Mouse (Mus musculus) hindbrain, embryonic 13.5 days (tissue): ENCODE measurements around the gene Olfr576. TPM values are rescaled to one million over a fixed set of nuclear protein-coding genes. Genes with fewer than 3 reads are reported as not detected.

Experiments
- ATAC-seq: fragments of 200-750 bp; cut with Nextera tagmentation; 2 replicates; pipeline ENCODE4 v1.8.0; 2017; ENCODE audit warnings: moderate TSS enrichment; ENCODE audit not compliant: low FRiP score
- H3K27ac ChIP-seq: fragments of 300-500 bp; sonication (generic); 2 replicates; pipeline ENCODE4 v1.5.1; 2015; ENCODE audit warnings: inconsistent platforms, mild to moderate bottlenecking, moderate library complexity
- H3K27me3 ChIP-seq: fragments of 300-500 bp; sonication (generic); 2 replicates; pipeline ENCODE4 v1.6.1; 2015; ENCODE audit warnings: mild to moderate bottlenecking, inconsistent platforms
- H3K36me3 ChIP-seq: fragments of 300-500 bp; sonication (generic); 2 replicates; pipeline ENCODE4 v1.6.1; 2015; ENCODE audit warnings: mild to moderate bottlenecking, inconsistent platforms
- H3K4me1 ChIP-seq: fragments of 300-500 bp; sonication (generic); replicated peaks from 2 replicates; pipeline ENCODE4 v1.6.1; 2015; ENCODE audit warnings: inconsistent platforms
- H3K4me2 ChIP-seq: fragments of 300-500 bp; sonication (generic); 2 replicates; pipeline ENCODE4 v1.6.1; 2015; ENCODE audit warnings: inconsistent platforms, mild to moderate bottlenecking, moderate library complexity
- H3K4me3 ChIP-seq: fragments of 300-500 bp; sonication (generic); 2 replicates; pipeline ENCODE4 v1.5.1; 2015; ENCODE audit warnings: mild to moderate bottlenecking, inconsistent platforms
- H3K9ac ChIP-seq: fragments of 300-500 bp; sonication (generic); 2 replicates; pipeline ENCODE4 v1.6.1; 2015; ENCODE audit warnings: mild to moderate bottlenecking, inconsistent platforms
- H3K9me3 ChIP-seq: fragments of 300-500 bp; sonication (generic); 2 replicates; pipeline ENCODE4 v1.6.1; 2016; ENCODE audit warnings: inconsistent platforms
- WGBS: fragments of 180-500 bp; shearing (Covaris S2); methylation state at CpG from one replicate; pipeline ENCODE4 v1.1.7; 2015; 5-methylcytosine and 5-hydroxymethylcytosine counted together
- polyA plus RNA-seq: library from polyadenylated mRNA; unstranded; fragments of >200 nt; fragmentation: Nextera tagmentation; extraction: Ambion mirVana; gene quantifications from 2 replicates; pipeline ENCODE4 v1.2.1, GENCODE M21; 2015

Olfr576 gene
- polyA plus RNA-seq, result not detected in 2 replicates

- no peak within 1 kb of the TSS for H3K27ac ChIP-seq
- H3K4me1 ChIP-seq, result no peaks in the 10 kb centered on the region
- H3K36me3 ChIP-seq, result no peaks in the 10 kb centered on the region
- H3K9me3 ChIP-seq, result no peaks in the 10 kb centered on the region
- ATAC-seq, result no peak
- no peak within 1 kb of the TSS for H3K4me2 ChIP-seq
- no peak within 1 kb of the TSS for H3K9ac ChIP-seq
- H3K4me3 ChIP-seq, result no peak within 1 kb of the TSS
- no peaks in the 10 kb centered on the region for H3K27me3 ChIP-seq
- 65% methylated on average over 2 of the region's 2 CpGs for WGBS
Measured at GRCm38 (mm10) chr7:102962360-102962759, at the start of gene Olfr576. TSS of gene Olfr576 (plus strand) at chr7:102962660.

GRCm38 (mm10) chr7:102915261-102915660, 47.2 kb upstream of the Olfr576 start:
- ATAC-seq, result no peak

GRCm38 (mm10) chr7:102916405-102916804, 46.1 kb upstream of the Olfr576 start:
- Histone ChIP-seq H3K9me3 (no peaks in the 10 kb centered on the region), H3K4me3 (no peak overlapping the region), H3K4me1 (no peaks in the 10 kb centered on the region), H3K9ac (no peak overlapping the region), H3K27me3 (no peaks in the 10 kb centered on the region), H3K36me3 (no peaks in the 10 kb centered on the region), H3K27ac (no peak overlapping the region), H3K4me2 (no peak overlapping the region)
- no peak for ATAC-seq
- WGBS, result 88% methylated on average over 5 of the region's 5 CpGs

More at GRCm38 (mm10) chr7:102915261-102915660, 47.2 kb upstream of the Olfr576 start:
- no peak overlapping the region for H3K9ac ChIP-seq
- H3K4me3 ChIP-seq, result no peak overlapping the region
- no peaks in the 10 kb centered on the region for H3K9me3 ChIP-seq
- 47% methylated on average over 1 of the region's 1 CpGs for WGBS
- H3K36me3 ChIP-seq, result no peaks in the 10 kb centered on the region
- H3K4me2 ChIP-seq, result no peak overlapping the region
- no peak overlapping the region for H3K27ac ChIP-seq
- H3K4me1 ChIP-seq, result no peaks in the 10 kb centered on the region
- H3K27me3 ChIP-seq, result no peaks in the 10 kb centered on the region

GRCm38 (mm10) chr7:102917032-102917875, 45.2 kb upstream of the Olfr576 start, which contains the start of gene Olfr571:
TSS of gene Olfr571 (minus strand) at chr7:102917536.
- ATAC-seq, result no peak
- 62% methylated on average over 4 of the region's 4 CpGs for WGBS
- H3K27ac ChIP-seq, result no peak within 1 kb of the TSS

GRCm38 (mm10) chr7:102919632-102920031, 42.8 kb upstream of the Olfr576 start:
- no peak overlapping the region for H3K4me2 ChIP-seq
- no peak overlapping the region for H3K9ac ChIP-seq
- ATAC-seq, result peak; percentile 76
- no peaks in the 10 kb centered on the region for H3K9me3 ChIP-seq
- H3K27me3 ChIP-seq, result no peaks in the 10 kb centered on the region
- H3K27ac ChIP-seq, result no peak overlapping the region
- 17% methylated on average over 1 of the region's 1 CpGs for WGBS
- H3K36me3 ChIP-seq, result no peaks in the 10 kb centered on the region
- no peak overlapping the region for H3K4me3 ChIP-seq
- no peaks in the 10 kb centered on the region for H3K4me1 ChIP-seq

More at GRCm38 (mm10) chr7:102917032-102917875, 45.2 kb upstream of the Olfr576 start, which contains the start of gene Olfr571:
- no peaks in the 10 kb centered on the region for H3K36me3 ChIP-seq
- no peak within 1 kb of the TSS for H3K4me3 ChIP-seq
- H3K9me3 ChIP-seq, result no peaks in the 10 kb centered on the region
- no peak within 1 kb of the TSS for H3K4me2 ChIP-seq
- no peaks in the 10 kb centered on the region for H3K27me3 ChIP-seq
- H3K4me1 ChIP-seq, result no peaks in the 10 kb centered on the region
- H3K9ac ChIP-seq, result no peak within 1 kb of the TSS

GRCm38 (mm10) chr7:102924109-102924508, 38.4 kb upstream of the Olfr576 start, which contains the start of gene Olfr572:
TSS of gene Olfr572 (plus strand) at chr7:102924409.
- H3K27ac ChIP-seq, result no peak within 1 kb of the TSS
- no peaks in the 10 kb centered on the region for H3K4me1 ChIP-seq
- WGBS, result 75% methylated on average over 1 of the region's 1 CpGs
- H3K4me3 ChIP-seq, result no peak within 1 kb of the TSS
- no peaks in the 10 kb centered on the region for H3K36me3 ChIP-seq
- no peaks in the 10 kb centered on the region for H3K9me3 ChIP-seq
- H3K4me2 ChIP-seq, result no peak within 1 kb of the TSS
- no peak for ATAC-seq
- no peaks in the 10 kb centered on the region for H3K27me3 ChIP-seq
- H3K9ac ChIP-seq, result no peak within 1 kb of the TSS

- Histone ChIP-seq H3K27ac (no peak overlapping the region), H3K4me2 (no peak overlapping the region), H3K9me3 (no peaks in the 10 kb centered on the region), H3K36me3 (no peaks in the 10 kb centered on the region), H3K9ac (no peak overlapping the region), H3K27me3 (no peaks in the 10 kb centered on the region), H3K4me3 (no peak overlapping the region), H3K4me1 (no peaks in the 10 kb centered on the region)
- 82% methylated on average over 3 of the region's 3 CpGs for WGBS
- no peak for ATAC-seq
Measured at GRCm38 (mm10) chr7:102927105-102927504, 35.4 kb upstream of the Olfr576 start.

- Histone ChIP-seq H3K4me2 (no peak within 1 kb of the TSS), H3K36me3 (no peaks in the 10 kb centered on the region), H3K27ac (no peak within 1 kb of the TSS), H3K27me3 (no peaks in the 10 kb centered on the region), H3K4me1 (no peaks in the 10 kb centered on the region), H3K9ac (no peak within 1 kb of the TSS), H3K9me3 (no peaks in the 10 kb centered on the region), H3K4me3 (no peak within 1 kb of the TSS)
- ATAC-seq, result no peak
- WGBS, result 94% methylated on average over 2 of the region's 2 CpGs
Measured at GRCm38 (mm10) chr7:102942475-102942874, 20.0 kb upstream of the Olfr576 start, which contains the start of gene Olfr573-ps1. TSS of gene Olfr573-ps1 (minus strand) at chr7:102942575.

GRCm38 (mm10) chr7:102943417-102943816, 19.0 kb upstream of the Olfr576 start:
- no peak overlapping the region for H3K4me3 ChIP-seq
- ATAC-seq, result no peak
- WGBS, result 91% methylated on average over 1 of the region's 1 CpGs

GRCm38 (mm10) chr7:102948167-102948566, 14.3 kb upstream of the Olfr576 start, which contains the start of gene Olfr574:
TSS of gene Olfr574 (plus strand) at chr7:102948467.
- H3K4me3 ChIP-seq, result no peak within 1 kb of the TSS
- WGBS, result 86% methylated on average over 1 of the region's 1 CpGs
- no peak within 1 kb of the TSS for H3K27ac ChIP-seq

More at GRCm38 (mm10) chr7:102943417-102943816, 19.0 kb upstream of the Olfr576 start:
- Histone ChIP-seq H3K4me1 (no peaks in the 10 kb centered on the region), H3K4me2 (no peak overlapping the region), H3K9ac (no peak overlapping the region), H3K9me3 (no peaks in the 10 kb centered on the region), H3K27ac (no peak overlapping the region), H3K27me3 (no peaks in the 10 kb centered on the region), H3K36me3 (no peaks in the 10 kb centered on the region)

GRCm38 (mm10) chr7:102950732-102951131, 11.7 kb upstream of the Olfr576 start:
- Histone ChIP-seq H3K4me1 (no peaks in the 10 kb centered on the region), H3K9me3 (no peaks in the 10 kb centered on the region), H3K9ac (no peak overlapping the region), H3K27ac (no peak overlapping the region), H3K4me2 (no peak overlapping the region), H3K27me3 (no peaks in the 10 kb centered on the region), H3K4me3 (no peak overlapping the region), H3K36me3 (no peaks in the 10 kb centered on the region)
- WGBS, result 76% methylated on average over 1 of the region's 1 CpGs
- ATAC-seq, result no peak

More at GRCm38 (mm10) chr7:102948167-102948566, 14.3 kb upstream of the Olfr576 start, which contains the start of gene Olfr574:
- Histone ChIP-seq H3K4me2 (no peak within 1 kb of the TSS), H3K27me3 (no peaks in the 10 kb centered on the region), H3K9me3 (no peaks in the 10 kb centered on the region), H3K36me3 (no peaks in the 10 kb centered on the region), H3K9ac (no peak within 1 kb of the TSS), H3K4me1 (no peaks in the 10 kb centered on the region)
- no peak for ATAC-seq

- H3K9ac ChIP-seq, result no peak overlapping the region
- no peak overlapping the region for H3K4me3 ChIP-seq
- H3K27me3 ChIP-seq, result no peaks in the 10 kb centered on the region
- H3K27ac ChIP-seq, result no peak overlapping the region
- 85% methylated on average over 3 of the region's 3 CpGs for WGBS
- H3K9me3 ChIP-seq, result no peaks in the 10 kb centered on the region
- H3K4me2 ChIP-seq, result no peak overlapping the region
- H3K4me1 ChIP-seq, result no peaks in the 10 kb centered on the region
- ATAC-seq, result no peak
- no peaks in the 10 kb centered on the region for H3K36me3 ChIP-seq
Measured at GRCm38 (mm10) chr7:102958137-102958536, 4.3 kb upstream of the Olfr576 start.
